Mouse (Mus musculus): ENCODE data around the gene Vkorc1. TPM values are rescaled to one million over a fixed set of nuclear protein-coding genes. Genes with fewer than 3 reads are reported as not detected.

Gene Vkorc1
- polyA plus RNA-seq, 1 experiment from 2014 or later: 134 TPM

GRCm38 (mm10) chr7:127876041-127876466, 19.4 kb downstream of the Vkorc1 start, which contains the start of gene Zfp646:
Gene Zfp646, plus strand, starts transcription at chr7:127876221.
- TF ChIP-seq EP300 (IDR thresholded peaks at IDR 0.05) (no peak), CTCF (IDR thresholded peaks at IDR 0.05) (no peak)
- Histone ChIP-seq H3K9me3 (ENCODE audit: low read length) (no peaks in the 10 kb centered on the region), H3K4me3 (ENCODE audit: low read depth, low read length) (peak within 1 kb of the TSS; percentile 89), H3K36me3 (ENCODE audit: insufficient read depth, low read length) (peaks cover 27% of the 10 kb centered on the region), H3K27ac (ENCODE audit: low read length) (peak within 1 kb of the TSS; percentile 98), H3K9ac (replicated peaks; ENCODE audit: low read depth) (peak within 1 kb of the TSS; percentile 84), H3K4me2 (replicated peaks; ENCODE audit: low read depth, low read length) (peak within 1 kb of the TSS; percentile 92), H3K27me3 (replicated peaks; ENCODE audit: insufficient read depth, low read length) (no peaks in the 10 kb centered on the region), H3K4me1 (ENCODE audit: insufficient read depth, low read depth, low read length) (peaks cover 5% of the 10 kb centered on the region; the same call in 1 of the 2 replicates)
- DNase-seq (ENCODE audit: low spot score) (peak; percentile 95), ATAC-seq (peak; percentile 91)
- under 1% methylated on average over 40 of the region's 41 CpGs for WGBS

- peak; percentile 93 for ATAC-seq
- Histone ChIP-seq H3K9me3 (ENCODE audit: low read length) (no peaks in the 10 kb centered on the region), H3K4me2 (replicated peaks; ENCODE audit: low read depth, low read length) (peak overlapping the region; percentile 92), H3K4me1 (ENCODE audit: insufficient read depth, low read depth, low read length) (peaks cover 5% of the 10 kb centered on the region; the same call in 1 of the 2 replicates), H3K9ac (replicated peaks; ENCODE audit: low read depth) (peak overlapping the region; percentile 84), H3K36me3 (ENCODE audit: insufficient read depth, low read length) (peaks cover 22% of the 10 kb centered on the region), H3K4me3 (ENCODE audit: low read depth, low read length) (peak overlapping the region; percentile 89), H3K27ac (ENCODE audit: low read length) (peak overlapping the region; percentile 98), H3K27me3 (replicated peaks; ENCODE audit: insufficient read depth, low read length) (no peaks in the 10 kb centered on the region)
- WGBS: 1% methylated on average over 28 of the region's 43 CpGs
- TF ChIP-seq CTCF (IDR thresholded peaks at IDR 0.05): no peak
- no peak for TF ChIP-seq EP300 (IDR thresholded peaks at IDR 0.05)
- DNase-seq (ENCODE audit: low spot score): peak; percentile 97
Observed at GRCm38 (mm10) chr7:127875627-127876001, 19.8 kb downstream of the Vkorc1 start.

DNA sequence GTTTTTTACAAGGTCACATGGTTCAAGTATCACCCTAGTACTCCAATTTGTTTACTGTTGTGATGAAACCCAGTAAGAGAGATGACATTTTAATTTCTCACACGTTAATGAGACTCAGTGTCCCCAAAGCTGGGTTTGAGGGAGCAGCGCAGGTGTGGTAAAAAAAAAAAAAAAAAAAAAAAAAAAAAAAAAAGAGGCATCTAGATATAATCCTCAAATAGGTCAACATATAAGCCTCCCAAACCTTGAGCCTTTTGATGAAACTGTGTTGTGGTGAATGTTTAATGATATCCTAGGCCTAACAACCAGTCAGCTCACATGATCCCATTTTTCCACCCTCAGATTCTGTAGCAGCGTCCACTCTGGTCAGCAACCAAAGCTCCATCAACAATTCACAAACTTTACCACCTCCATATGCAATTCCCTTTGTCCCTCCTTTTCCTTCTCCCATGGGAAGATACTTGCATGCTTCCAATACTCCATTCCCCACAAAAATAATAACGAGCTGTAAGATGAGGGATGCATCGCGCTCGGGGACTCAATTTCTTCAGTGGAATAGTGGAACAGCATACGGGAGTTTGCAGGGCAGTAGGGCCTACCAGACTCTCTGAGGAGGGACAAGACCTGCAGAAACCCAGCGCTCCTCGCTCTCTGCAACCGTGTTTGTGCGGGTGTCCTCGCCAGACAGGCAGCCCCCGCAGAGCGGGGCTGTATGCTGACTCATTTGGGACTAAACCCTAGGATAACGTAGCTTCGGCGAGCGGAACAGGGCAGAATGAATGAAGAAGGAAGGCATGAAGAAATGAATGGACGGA, 20.4 kb downstream of the Vkorc1 start:
- Histone ChIP-seq H3K9me3 (ENCODE audit: low read length) (no peaks in the 10 kb centered on the region), H3K4me1 (ENCODE audit: insufficient read depth, low read depth, low read length) (peaks cover 5% of the 10 kb centered on the region; the same call in 1 of the 2 replicates), H3K27me3 (replicated peaks; ENCODE audit: insufficient read depth, low read length) (no peaks in the 10 kb centered on the region), H3K4me2 (replicated peaks; ENCODE audit: low read depth, low read length) (peak overlapping the region; percentile 92), H3K36me3 (ENCODE audit: insufficient read depth, low read length) (peaks cover 18% of the 10 kb centered on the region), H3K27ac (ENCODE audit: low read length) (peak overlapping the region; percentile 98; the same call in 1 of the 2 replicates), H3K4me3 (ENCODE audit: low read depth, low read length) (peak overlapping the region; percentile 89), H3K9ac (replicated peaks; ENCODE audit: low read depth) (peak overlapping the region; percentile 84; the same call in 1 of the 2 replicates)
- ATAC-seq (no peak), DNase-seq (ENCODE audit: low spot score) (no peak)
- WGBS: 3% methylated on average over 20 of the region's 20 CpGs
- TF ChIP-seq EP300 (IDR thresholded peaks at IDR 0.05): no peak
- no peak for TF ChIP-seq CTCF (IDR thresholded peaks at IDR 0.05)

DNA sequence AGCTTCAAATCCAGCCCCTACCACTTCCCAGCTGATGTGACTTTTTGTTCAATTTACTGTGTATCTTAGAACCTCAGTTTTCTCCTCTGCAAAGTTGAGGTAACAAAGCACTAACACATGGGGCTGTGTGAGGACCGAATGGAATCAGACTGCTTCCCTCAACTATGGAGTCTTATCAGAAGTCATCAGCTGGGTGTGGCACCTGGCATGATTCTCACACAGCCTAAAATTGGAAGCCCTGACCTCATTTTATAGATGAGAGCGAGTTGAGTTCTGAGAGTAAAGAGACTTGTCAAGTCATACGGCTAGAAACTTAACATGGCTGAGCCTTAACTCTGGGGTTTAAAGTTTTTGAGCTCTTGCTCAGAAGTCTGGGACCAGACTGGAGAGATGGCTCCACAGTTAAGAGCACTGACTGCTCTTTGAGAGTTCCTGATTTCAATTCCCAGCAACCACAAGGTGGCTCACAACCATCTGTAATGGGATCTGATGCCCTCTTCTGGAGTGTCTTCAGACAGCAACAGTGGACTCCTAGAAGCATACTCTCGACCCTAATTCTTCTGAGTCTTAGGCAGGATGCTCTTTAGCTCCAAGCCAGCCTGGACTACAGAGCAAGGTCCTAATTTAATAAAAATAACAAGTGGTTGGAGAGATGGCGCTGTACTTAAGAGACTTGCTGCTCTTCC, 25.1 kb downstream of the Vkorc1 start:
- Histone ChIP-seq H3K36me3 (ENCODE audit: insufficient read depth, low read length) (no peaks in the 10 kb centered on the region), H3K27me3 (replicated peaks; ENCODE audit: insufficient read depth, low read length) (no peaks in the 10 kb centered on the region), H3K4me1 (ENCODE audit: insufficient read depth, low read depth, low read length) (peaks cover 5% of the 10 kb centered on the region; the same call in 1 of the 2 replicates), H3K9ac (replicated peaks; ENCODE audit: low read depth) (no peak overlapping the region), H3K4me2 (replicated peaks; ENCODE audit: low read depth, low read length) (no peak overlapping the region), H3K27ac (ENCODE audit: low read length) (no peak overlapping the region), H3K4me3 (ENCODE audit: low read depth, low read length) (no peak overlapping the region), H3K9me3 (ENCODE audit: low read length) (no peaks in the 10 kb centered on the region)
- DNase-seq (ENCODE audit: low spot score): no peak
- TF ChIP-seq CTCF (IDR thresholded peaks at IDR 0.05): peak; percentile 50
- no peak for TF ChIP-seq EP300 (IDR thresholded peaks at IDR 0.05)
- 80% methylated on average over 5 of the region's 5 CpGs for WGBS
- no peak for ATAC-seq

DNA sequence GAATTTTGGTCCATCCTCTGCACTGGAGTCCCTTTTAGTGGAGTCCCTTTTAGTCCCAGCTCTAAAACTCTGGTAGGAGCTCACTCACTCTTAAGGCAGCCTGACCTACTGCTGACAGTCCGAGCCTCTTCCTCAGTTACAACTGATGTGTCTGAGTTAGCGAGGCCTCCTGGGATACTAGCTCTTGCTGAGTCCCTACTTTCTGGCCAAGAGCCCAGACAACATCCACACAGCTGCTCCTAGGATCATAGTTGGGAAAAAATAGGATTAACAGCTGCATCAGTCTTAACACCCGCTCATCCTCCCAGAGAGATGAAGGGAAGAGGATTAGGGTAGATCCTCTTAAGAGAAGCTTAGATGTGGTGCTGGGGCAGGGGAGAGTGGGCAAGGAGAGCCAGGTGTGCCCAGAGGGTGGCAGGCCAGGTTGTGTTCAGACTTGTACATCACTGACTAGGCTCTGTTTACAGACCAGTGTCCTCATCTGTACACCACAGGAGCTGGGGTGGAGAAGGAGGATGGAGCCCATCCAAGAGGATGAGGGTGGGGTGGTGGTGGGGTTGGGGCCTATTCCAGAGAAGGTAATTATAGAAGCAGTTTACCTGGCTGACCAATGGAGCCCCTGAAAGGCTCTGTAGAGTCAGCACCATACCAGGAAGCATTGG, 26.1 kb downstream of the Vkorc1 start:
- H3K4me3 ChIP-seq (ENCODE audit: low read depth, low read length): no peak overlapping the region
- H3K9ac ChIP-seq (replicated peaks; ENCODE audit: low read depth): no peak overlapping the region
- WGBS: 66% methylated on average over 3 of the region's 3 CpGs
- peak; percentile 46 for DNase-seq (ENCODE audit: low spot score)
- TF ChIP-seq CTCF (IDR thresholded peaks at IDR 0.05): no peak
- TF ChIP-seq EP300 (IDR thresholded peaks at IDR 0.05): no peak
- H3K4me2 ChIP-seq (replicated peaks; ENCODE audit: low read depth, low read length): no peak overlapping the region
- H3K27ac ChIP-seq (ENCODE audit: low read length): no peak overlapping the region
- ATAC-seq: peak; percentile 35; the same call in 1 of the 2 replicates
- H3K9me3 ChIP-seq (ENCODE audit: low read length): no peaks in the 10 kb centered on the region
- H3K27me3 ChIP-seq (replicated peaks; ENCODE audit: insufficient read depth, low read length): no peaks in the 10 kb centered on the region
- no peaks in the 10 kb centered on the region for H3K36me3 ChIP-seq (ENCODE audit: insufficient read depth, low read length)
- no peaks in the 10 kb centered on the region for H3K4me1 ChIP-seq (ENCODE audit: insufficient read depth, low read depth, low read length)

DNA sequence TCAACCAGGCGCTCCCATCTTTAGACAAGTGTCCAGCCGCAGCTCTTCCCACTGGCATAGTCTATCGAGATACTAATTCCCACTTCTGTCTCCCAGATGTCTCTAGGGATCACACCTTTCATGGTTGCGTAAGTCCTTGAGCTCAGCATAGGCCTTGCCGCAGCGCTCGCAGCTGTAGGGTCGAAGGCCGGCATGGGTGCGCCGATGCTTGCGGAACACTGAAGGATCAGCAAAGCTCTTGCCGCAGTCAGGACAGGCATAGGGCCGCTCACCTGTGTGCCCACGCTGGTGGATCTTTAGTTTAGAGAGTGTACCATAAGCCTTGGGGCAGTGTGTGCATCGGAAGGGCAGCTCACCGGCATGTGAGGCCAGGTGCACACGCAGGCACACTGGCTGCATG, 27.8 kb downstream of the Vkorc1 start:
- Histone ChIP-seq H3K27me3 (replicated peaks; ENCODE audit: insufficient read depth, low read length) (no peaks in the 10 kb centered on the region), H3K9me3 (ENCODE audit: low read length) (no peaks in the 10 kb centered on the region), H3K27ac (ENCODE audit: low read length) (no peak overlapping the region), H3K4me1 (ENCODE audit: insufficient read depth, low read depth, low read length) (no peaks in the 10 kb centered on the region), H3K4me2 (replicated peaks; ENCODE audit: low read depth, low read length) (no peak overlapping the region), H3K4me3 (ENCODE audit: low read depth, low read length) (no peak overlapping the region), H3K36me3 (ENCODE audit: insufficient read depth, low read length) (no peaks in the 10 kb centered on the region), H3K9ac (replicated peaks; ENCODE audit: low read depth) (no peak overlapping the region)
- no peak for TF ChIP-seq CTCF (IDR thresholded peaks at IDR 0.05)
- no peak for TF ChIP-seq EP300 (IDR thresholded peaks at IDR 0.05)
- WGBS: 96% methylated on average over 18 of the region's 18 CpGs
- DNase-seq (ENCODE audit: low spot score) (no peak), ATAC-seq (no peak)

All from lung, postnatal 0 days (tissue).